Mouse (Mus musculus) right cerebral cortex, postnatal 14 days (tissue): ENCODE measurements around the gene Fermt3.
"Not testable (repeated sequence)": the region's sequence is repeated elsewhere in the genome, so short reads cannot be mapped to it uniquely, and the experiment has no call there.

Experiments used
- DNase-seq: peaks from one replicate; pipeline ENCODE4 v3.0.0; 2022

Fermt3 gene

GRCm38 (mm10) chr19:7034006-7034405 is 14.7 kb upstream of the Fermt3 start:
- DNase-seq: no peak

DNA sequence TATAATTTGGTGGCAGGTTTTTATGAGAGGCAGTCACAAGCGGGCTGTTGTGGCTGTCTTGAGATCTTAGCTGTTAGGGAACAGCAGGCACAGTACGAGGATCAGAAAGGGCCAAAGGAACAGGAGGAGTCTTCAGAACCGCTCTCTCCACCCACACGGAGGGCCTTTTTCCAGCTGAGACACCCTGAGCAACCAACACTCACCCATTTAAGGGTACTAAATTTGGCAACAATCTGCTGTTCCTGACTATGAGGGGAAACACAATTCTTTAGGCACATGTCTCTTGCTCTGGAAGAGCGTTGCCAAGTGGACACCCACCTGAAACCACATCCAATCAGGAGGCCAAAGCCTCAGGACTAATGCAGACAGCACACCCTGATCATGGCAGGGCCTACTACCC is 10.3 kb upstream of the Fermt3 start:
- DNase-seq: peak; percentile 39

- DNase-seq: no peak
Observed at GRCm38 (mm10) chr19:7020224-7020641, 964 bp upstream of the Fermt3 start.

DNA sequence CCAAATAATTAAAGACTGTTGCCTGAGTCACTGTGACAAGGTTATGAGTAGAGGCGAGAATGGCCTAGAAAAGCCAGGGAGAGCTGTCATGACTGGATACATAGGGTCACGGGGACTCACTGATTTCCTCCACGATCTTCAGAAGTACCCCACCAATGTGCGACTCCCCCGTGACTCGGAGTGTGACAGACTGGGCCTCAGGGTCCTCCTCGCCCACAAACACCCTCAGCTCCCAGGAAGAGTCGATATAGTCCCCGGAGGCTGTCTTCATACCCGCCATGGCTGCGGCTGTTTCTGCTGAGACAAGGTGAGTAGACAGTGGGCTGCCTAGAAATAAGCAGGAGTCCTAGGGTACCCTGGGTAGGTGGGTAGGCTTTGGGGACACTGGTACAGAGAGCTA is 723 bp downstream of the Fermt3 start:
- DNase-seq: no peak

DNA sequence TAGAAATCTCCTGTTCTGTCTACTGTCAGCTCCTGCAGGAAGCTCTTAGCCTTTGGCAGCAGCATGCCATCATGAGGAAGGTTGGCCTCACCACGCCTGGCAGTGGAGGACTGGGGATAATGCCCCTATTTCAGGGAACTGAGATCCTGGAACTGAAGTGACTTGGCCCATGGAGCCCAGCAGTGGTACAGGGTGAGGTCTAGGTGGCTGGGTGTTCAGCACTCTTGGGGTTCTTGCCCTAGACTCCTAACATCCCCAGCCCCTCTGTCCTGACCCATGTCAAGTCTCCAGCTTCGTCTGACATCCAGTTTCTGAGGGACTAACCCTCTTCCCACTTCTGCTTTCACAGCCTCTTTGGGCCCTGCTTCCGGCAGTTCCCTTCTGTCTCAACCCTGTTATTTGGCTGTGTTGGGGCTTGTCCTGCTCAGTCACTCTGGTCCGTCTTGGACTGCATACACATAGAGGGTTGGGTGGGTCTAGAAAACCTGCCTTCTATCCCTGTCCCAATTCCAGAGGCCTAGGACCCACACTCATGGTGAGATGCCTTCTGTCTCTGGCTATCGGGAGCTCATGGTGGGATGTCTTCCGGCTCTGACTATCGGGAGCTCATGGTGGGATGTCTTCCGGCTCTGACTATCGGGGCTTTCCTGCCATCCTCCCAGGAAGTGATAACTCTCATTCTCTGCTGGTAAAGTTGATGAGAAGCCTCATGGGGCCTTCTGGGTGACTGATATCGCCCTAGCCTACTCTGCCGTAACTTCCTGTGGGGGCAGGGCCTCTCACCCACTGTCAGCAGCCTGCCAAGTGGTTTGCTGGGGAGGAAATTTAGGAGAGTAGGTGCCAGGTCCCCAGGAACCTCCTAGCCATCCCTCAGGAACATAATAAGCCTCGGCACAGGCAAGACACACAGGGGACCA is 1.5 kb downstream of the Fermt3 start:
- DNase-seq: no peak

GRCm38 (mm10) chr19:7014481-7015135 is 4.7 kb downstream of the Fermt3 start:
- DNase-seq: no peak

- no peak for DNase-seq
Observed at GRCm38 (mm10) chr19:7013984-7014383, 5.3 kb downstream of the Fermt3 start.

GRCm38 (mm10) chr19:7012426-7012825 is 6.8 kb downstream of the Fermt3 start:
- DNase-seq: no peak

DNA sequence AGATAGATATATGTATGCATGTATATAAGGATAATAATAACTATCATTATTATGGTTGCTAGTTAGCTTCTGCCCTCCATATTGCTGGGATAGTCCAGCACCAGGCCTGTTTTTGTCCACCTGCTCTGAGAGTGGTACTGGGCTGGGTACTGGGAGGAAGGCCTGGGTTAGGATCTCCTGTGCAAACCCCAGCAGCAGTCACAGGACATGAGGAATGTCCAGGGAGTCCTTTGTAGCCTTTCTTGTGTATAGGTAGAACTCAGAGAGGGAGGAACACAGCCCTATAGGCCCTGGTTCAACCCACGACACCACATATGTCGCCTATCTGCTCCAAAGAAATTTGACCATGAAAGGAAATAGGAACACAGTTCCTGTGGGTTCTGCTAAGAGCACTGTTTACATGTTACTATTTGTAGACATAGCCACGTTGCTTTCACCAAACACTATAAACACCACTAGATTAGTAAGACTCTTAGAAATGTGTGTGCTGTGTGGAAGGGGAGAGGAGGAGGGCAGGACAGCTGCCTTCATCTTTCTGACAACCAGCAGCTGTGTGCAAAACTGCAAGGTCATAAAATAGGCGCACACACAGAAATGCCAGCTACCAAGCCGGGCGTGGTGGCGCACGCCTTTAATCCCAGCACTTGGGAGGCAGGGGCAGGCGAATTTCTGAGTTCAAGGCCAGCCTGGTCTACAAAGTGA is 12.2 kb downstream of the Fermt3 start:
- DNase-seq: no peak

DNA sequence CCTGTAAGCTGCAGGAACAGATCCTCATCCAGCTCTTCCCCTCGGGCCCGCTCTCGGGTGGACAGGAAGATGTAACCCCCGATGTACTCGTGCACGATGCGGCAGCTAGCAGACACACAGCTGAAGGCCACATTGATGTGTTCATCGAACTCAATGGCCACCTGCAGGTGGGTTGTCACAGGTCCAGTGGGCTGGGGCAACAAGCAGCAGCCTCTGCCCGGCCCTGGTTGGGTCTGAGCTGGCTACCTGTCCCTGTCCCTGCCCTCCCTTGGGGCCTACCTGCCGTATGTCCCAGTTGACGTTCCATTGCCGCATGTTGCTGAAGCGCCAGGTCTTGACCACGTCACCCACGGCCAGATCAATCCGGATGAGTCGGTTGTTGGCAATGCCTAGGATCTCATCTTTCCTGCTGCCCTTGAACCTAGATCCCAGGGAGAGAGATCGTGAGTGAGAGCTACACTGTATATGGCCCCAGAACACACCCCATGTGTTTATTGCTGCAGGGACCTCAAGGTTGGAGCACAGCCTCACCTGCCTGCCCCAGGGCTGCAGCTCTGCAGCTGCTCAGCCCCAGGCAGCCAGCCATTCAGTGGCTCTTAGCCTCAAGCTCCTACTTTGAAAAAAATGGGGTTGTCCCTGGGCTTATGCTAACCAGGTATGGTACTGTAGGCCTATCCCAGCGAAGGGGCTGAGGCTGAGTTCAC is 19.8 kb downstream of the Fermt3 start:
- no peak for DNase-seq

DNA sequence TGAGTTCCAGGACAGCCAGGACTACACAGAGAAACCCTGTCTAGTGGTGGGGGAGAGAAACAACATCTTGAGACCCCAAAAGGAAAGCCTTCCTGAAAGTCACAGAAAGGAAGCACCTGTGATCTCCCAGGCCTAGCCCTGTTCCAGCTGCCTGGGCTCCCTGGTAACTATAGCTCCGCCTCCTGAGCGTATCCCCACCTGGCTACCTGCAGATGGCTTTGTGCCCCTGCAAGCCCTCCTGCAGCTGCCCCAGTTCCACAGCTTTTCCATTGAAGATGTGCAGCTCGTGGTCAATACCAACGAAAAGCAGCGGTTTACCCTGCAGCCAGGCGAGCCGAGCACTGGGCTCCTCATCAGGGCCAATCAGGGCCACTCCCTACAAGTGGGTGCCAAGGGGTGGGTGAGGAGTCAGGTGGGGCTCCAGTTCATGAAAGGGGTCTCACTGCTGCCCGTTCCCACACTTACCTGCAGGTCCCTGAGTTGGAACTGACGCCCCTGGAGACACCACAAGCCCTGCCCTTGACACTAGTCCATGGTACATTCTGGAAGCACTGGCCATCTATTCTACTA is 21.5 kb downstream of the Fermt3 start:
- DNase-seq: no peak

- DNase-seq: peak; percentile 72
Observed at GRCm38 (mm10) chr19:6996006-6996405, 23.3 kb downstream of the Fermt3 start, which contains the start of the genes Nudt22 and Trpt1. TSS of gene Nudt22 (minus strand) at chr19:6996117. TSS of gene Trpt1 (plus strand) at chr19:6996131.

GRCm38 (mm10) chr19:6995255-6995991 is 23.8 kb downstream of the Fermt3 start:
- DNase-seq: no peak

GRCm38 (mm10) chr19:6994489-6994888 is 24.8 kb downstream of the Fermt3 start:
- DNase-seq: no peak

GRCm38 (mm10) chr19:6994002-6994401 is 25.3 kb downstream of the Fermt3 start:
- no peak for DNase-seq

- no peak for DNase-seq
Observed at GRCm38 (mm10) chr19:6993011-6993770, 26.1 kb downstream of the Fermt3 start.

DNA sequence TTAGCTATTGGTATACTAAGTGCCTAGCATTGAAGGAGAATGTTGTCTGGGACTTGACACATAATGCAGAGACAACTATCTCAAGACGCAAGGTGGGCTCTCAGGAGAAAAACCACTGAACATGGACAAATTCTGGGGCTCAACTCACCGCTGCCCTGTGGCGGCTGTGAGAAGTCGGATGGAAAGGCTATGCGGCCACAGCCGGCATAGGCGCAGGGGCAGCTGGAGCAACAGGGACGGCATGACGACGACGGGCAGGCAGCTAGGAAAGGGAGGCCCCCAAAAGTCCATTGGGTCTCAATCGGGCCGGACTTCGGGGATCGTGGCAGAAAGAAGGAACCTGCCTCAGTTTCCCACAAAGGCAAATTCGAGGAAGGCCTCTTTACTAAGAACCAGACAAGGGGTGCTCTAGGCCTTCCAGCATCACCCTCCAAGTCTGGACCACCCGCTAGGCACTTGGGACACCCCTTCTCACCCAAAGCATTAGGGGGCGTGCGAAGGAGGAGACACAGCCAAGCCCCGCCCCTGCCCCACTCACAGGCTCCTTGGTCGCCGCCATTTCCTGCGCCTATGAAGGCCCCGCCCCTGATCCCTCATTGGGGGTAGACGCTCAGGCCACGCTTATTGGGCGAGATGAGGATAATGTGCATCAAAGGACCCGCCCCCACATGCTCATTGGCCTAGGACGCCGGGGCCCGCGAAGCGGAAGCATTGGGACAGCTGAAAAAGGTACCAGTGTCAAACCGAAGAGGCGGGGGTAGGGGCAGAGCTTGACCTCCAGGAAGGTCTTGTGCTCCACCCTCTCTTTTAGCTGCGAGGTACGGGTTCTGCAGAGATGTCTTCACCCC is 27.0 kb downstream of the Fermt3 start, which contains the start of gene Dnajc4:
TSS of gene Dnajc4 (minus strand) at position 562 of the 848 bp plus-strand sequence.
- peak; percentile 94 for DNase-seq

- not testable (repeated sequence) for DNase-seq
Observed at GRCm38 (mm10) chr19:6991166-6991565, 28.1 kb downstream of the Fermt3 start.

DNA sequence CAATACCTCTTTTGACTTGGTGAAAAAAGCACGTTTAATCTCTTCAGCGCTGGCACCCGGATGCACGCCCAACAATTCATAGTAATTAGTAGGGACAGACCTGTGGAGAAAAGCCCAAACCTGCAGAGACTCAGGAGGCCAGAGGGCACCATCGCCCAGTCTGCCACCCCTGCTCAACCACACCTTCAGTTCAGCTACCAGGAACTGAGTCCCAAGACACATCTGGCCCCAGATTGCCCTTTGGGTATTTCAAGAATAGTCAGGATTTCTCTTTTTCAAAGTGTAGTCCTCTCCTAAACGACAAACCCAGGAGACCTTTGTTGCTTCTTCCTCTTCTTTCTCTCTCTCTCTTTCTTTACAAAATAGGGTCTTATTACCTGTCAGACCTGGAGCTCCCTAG is 28.6 kb downstream of the Fermt3 start:
- no peak for DNase-seq

GRCm38 (mm10) chr19:6989251-6989650 is 30.0 kb downstream of the Fermt3 start:
- no peak for DNase-seq
